Comparison of ENCODE assay signal across 28 mouse cellular contexts in the genomic region with DNA sequence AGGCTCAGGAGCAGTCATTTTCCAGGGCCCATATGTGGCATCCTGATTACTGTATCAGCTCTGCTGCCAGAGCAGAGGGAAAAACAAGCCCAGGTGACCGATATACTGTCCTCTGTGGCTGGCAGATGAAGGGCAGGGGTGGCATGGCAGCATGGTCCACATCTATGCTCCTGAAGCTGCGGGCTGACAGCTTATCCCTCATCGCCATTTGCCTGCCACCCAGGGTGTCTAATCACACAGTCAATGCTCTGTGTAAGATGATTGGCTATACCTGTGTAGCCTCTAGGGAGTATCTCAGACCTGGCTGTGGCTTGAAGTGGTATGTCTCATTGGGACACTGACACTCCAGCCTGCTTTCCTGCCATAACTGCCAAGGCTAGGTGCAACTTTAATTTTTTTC. TPM values are rescaled to one million over a fixed set of nuclear protein-coding genes. Genes with fewer than 3 reads are reported as not detected.
"Had no signal": no experiment of that assay in that cellular context is flagged by ENCODE, and none has a peak within 500 bp of the region (broad histone marks: within the 10 kb centered on the region; RNA-seq: fewer than 3 reads in every experiment).

No protein-coding gene starts in this region.

- H3K4me2 ChIP-seq: limb, embryonic 12.5 days; limb, embryonic 15.5 days; lung, embryonic 14.5 days; midbrain, embryonic 11.5 days; neural tube, embryonic 12.5 days; neural tube, embryonic 15.5 days had no signal

- H3K27me3 ChIP-seq: limb, embryonic 12.5 days; limb, embryonic 15.5 days; neural tube, embryonic 12.5 days; neural tube, embryonic 15.5 days had no signal

- H3K9ac ChIP-seq: limb, embryonic 12.5 days; limb, embryonic 15.5 days; lung, embryonic 14.5 days; neural tube, embryonic 12.5 days; neural tube, embryonic 15.5 days had no signal

- DNase-seq: kidney, adult 2 months; kidney, postnatal 36 days; left cerebral cortex, postnatal 4 days; lung, embryonic 14.5 days; midbrain, embryonic 14.5 days; right cerebral cortex, adult 18-20 months; right cerebral cortex, postnatal 14 days; right cerebral cortex, postnatal 4 days; thymus, adult 2 months; thymus, postnatal 14 days; thymus, postnatal 4 days had no signal

- H3K4me3 ChIP-seq: limb, embryonic 12.5 days; limb, embryonic 15.5 days; megakaryocyte, embryonic 14.5 days; neural tube, embryonic 12.5 days; neural tube, embryonic 15.5 days had no signal

- ATAC-seq: intestine, postnatal 0 days had no signal

- H3K27ac ChIP-seq: kidney, postnatal 0 days; limb, embryonic 12.5 days; limb, embryonic 15.5 days; macrophage; neural tube, embryonic 12.5 days; neural tube, embryonic 15.5 days; stomach, postnatal 0 days had no signal

- H3K4me1 ChIP-seq: limb, embryonic 15.5 days had no signal

- H3K9me3 ChIP-seq: limb, embryonic 12.5 days; limb, embryonic 15.5 days; megakaryocyte, embryonic 14.5 days; neural tube, embryonic 12.5 days; neural tube, embryonic 15.5 days had no signal

- H3K36me3 ChIP-seq: limb, embryonic 15.5 days; neural tube, embryonic 12.5 days; neural tube, embryonic 15.5 days had no signal

RNA-seq across cellular contexts. Expression of a gene that starts 44.0 kb away (rescaled TPM):
- total RNA-seq: layer of hippocampus, postnatal 14 days; left cerebral cortex, adult 8-10 months; left cerebral cortex, postnatal 14 days; left cerebral cortex, postnatal 4 days had no signal
- polyA plus RNA-seq: intestine, embryonic 14.5 days; intestine, postnatal 0 days; kidney, adult 2 months; kidney, embryonic 14.5 days; kidney, postnatal 0 days; limb, embryonic 12.5 days; limb, embryonic 15.5 days; lung, embryonic 14.5 days; lung, postnatal 0 days; macrophage; midbrain, embryonic 11.5 days; midbrain, embryonic 14.5 days; neural tube, embryonic 12.5 days; neural tube, embryonic 15.5 days; stomach, embryonic 14.5 days; stomach, postnatal 0 days; thymus, adult 2 months had no signal
